Mouse (Mus musculus) heart, postnatal 10 days (tissue): ENCODE results near the gene Zfy1. TPM values are rescaled to one million over a fixed set of nuclear protein-coding genes. Genes with fewer than 3 reads are reported as not detected.
A peak's percentile ranks its signal among the peaks of the same experiment; 100 is the strongest.
"Not testable (repeated sequence)": the region's sequence is repeated elsewhere in the genome, so short reads cannot be mapped to it uniquely, and the experiment has no call there.

Experiments
- DNase-seq, 2 experiments: peaks; one replicate each; pipeline ENCODE4 v3.0.0; 2021
- intact Hi-C: fragments of 180-260 bp; cut with DNase I; formaldehyde crosslinking; loops from one replicate; pipeline ENCODE4 v1.15.1; 2025
- total RNA-seq, 2 experiments: library from RNA; stranded (reverse); gene quantifications; 2 replicates each; pipeline ENCODE4 v1.2.3; 2021

Zfy1 gene
- not detected for total RNA-seq

GRCm38 (mm10) chrY:797309-797708 lies at the start of gene Zfy1:
Gene Zfy1, minus strand, starts transcription at chrY:797409.
- DNase-seq, intact Hi-C loops: not testable (repeated sequence)

GRCm38 (mm10) chrY:818396-818795 lies 21.2 kb upstream of the Zfy1 start, which contains the start of gene Uba1y:
Gene Uba1y, plus strand, starts transcription at chrY:818649.
- no peak for DNase-seq
- intact Hi-C loops = no loop called here

- intact Hi-C loops = no loop called here
- DNase-seq = peak in 1 of 2 experiments; percentile 21
Observed at GRCm38 (mm10) chrY:808991-809661, 11.9 kb upstream of the Zfy1 start.

Other genes starting within 250 kb of the Zfy1 start
- gene Uba1y, start 21.2 kb upstream of the Zfy1 start, total RNA-seq = not detected
- 10 to 100 TPM in 1 of 2 experiments, not detected in 1; 13.6 TPM for gene Kdm5d, start 100.4 kb upstream of the Zfy1 start, total RNA-seq
- gene Eif2s3y, start 213.1 kb upstream of the Zfy1 start, total RNA-seq = 10 to 100 TPM in 1 of 2 experiments, not detected in 1; 78.4 TPM